Mouse (Mus musculus): ENCODE results near the gene Aldh3b1. TPM values are rescaled to one million over a fixed set of nuclear protein-coding genes. Genes with fewer than 3 reads are reported as not detected.
"Not testable (repeated sequence)": the region's sequence is repeated elsewhere in the genome, so short reads cannot be mapped to it uniquely, and the experiment has no call there.

Aldh3b1 gene
- polyA plus RNA-seq, 1 experiment from 2014 or later: 2.3 TPM

- not testable (repeated sequence) for H3K4me1 ChIP-seq (ENCODE audit: control insufficient read depth, insufficient read depth, low read length); ATAC-seq (replicated peaks; ENCODE audit: insufficient number of reproducible peaks, low FRiP score, low TSS enrichment); H3K4me2 ChIP-seq; H3K27ac ChIP-seq (ENCODE audit: low read depth, low read length); H3K4me3 ChIP-seq (ENCODE audit: low read depth, low read length); H3K9ac ChIP-seq (ENCODE audit: low read depth, low read length); H3K9me3 ChIP-seq (replicated peaks; ENCODE audit: control insufficient read depth, low read length); H3K27me3 ChIP-seq (ENCODE audit: control insufficient read depth, insufficient read depth, low read length); H3K36me3 ChIP-seq (ENCODE audit: control insufficient read depth, insufficient read depth, low read length)
- WGBS (ENCODE audit: insufficient replicate concordance): 75% methylated on average over 6 of the region's 6 CpGs
These were observed 32.2 kb upstream of the Aldh3b1 start for GRCm38 (mm10) chr19:3961805-3962204.

DNA sequence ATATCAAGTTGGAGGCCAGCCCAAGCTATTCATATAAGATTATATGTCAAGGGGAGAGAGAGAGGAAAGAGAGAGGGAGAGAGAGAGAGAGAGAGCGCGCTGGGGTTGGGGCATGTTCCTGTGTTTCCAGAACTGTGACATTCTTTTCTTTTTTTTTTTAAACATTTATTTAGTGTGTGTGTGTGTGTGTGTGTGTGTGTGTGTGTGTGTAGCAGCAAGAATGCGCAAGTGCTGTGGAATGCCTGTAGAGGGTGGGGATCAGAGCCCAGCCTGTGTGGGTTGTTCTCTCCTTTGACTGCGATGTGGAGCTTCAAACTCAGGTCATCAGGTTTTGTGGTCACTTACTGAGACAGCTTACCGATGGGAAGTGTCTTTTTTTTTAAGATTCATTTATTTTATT lies 30.6 kb upstream of the Aldh3b1 start:
- WGBS (ENCODE audit: insufficient replicate concordance): 81% methylated on average over 5 of the region's 5 CpGs
- no peak for ATAC-seq (replicated peaks; ENCODE audit: insufficient number of reproducible peaks, low FRiP score, low TSS enrichment)
- H3K4me3 ChIP-seq (ENCODE audit: low read depth, low read length): no peak overlapping the region

GRCm38 (mm10) chr19:3959030-3959429 lies 29.4 kb upstream of the Aldh3b1 start:
- H3K27ac ChIP-seq (ENCODE audit: low read depth, low read length): no peak overlapping the region
- H3K4me1 ChIP-seq (ENCODE audit: control insufficient read depth, insufficient read depth, low read length): no peaks in the 10 kb centered on the region
- H3K27me3 ChIP-seq (ENCODE audit: control insufficient read depth, insufficient read depth, low read length): peaks cover 5% of the 10 kb centered on the region; the same call in 1 of the 2 replicates
- H3K4me2 ChIP-seq: no peak overlapping the region
- no peak for ATAC-seq (replicated peaks; ENCODE audit: insufficient number of reproducible peaks, low FRiP score, low TSS enrichment)
- H3K9me3 ChIP-seq (replicated peaks; ENCODE audit: control insufficient read depth, low read length): no peaks in the 10 kb centered on the region
- H3K36me3 ChIP-seq (ENCODE audit: control insufficient read depth, insufficient read depth, low read length): no peaks in the 10 kb centered on the region
- H3K4me3 ChIP-seq (ENCODE audit: low read depth, low read length): no peak overlapping the region
- no peak overlapping the region for H3K9ac ChIP-seq (ENCODE audit: low read depth, low read length)

More for the DNA sequence above, 30.6 kb upstream of the Aldh3b1 start:
- Histone ChIP-seq H3K9me3 (replicated peaks; ENCODE audit: control insufficient read depth, low read length) (no peaks in the 10 kb centered on the region), H3K27ac (ENCODE audit: low read depth, low read length) (no peak overlapping the region), H3K36me3 (ENCODE audit: control insufficient read depth, insufficient read depth, low read length) (no peaks in the 10 kb centered on the region), H3K27me3 (ENCODE audit: control insufficient read depth, insufficient read depth, low read length) (peaks cover 5% of the 10 kb centered on the region; the same call in 1 of the 2 replicates), H3K4me1 (ENCODE audit: control insufficient read depth, insufficient read depth, low read length) (no peaks in the 10 kb centered on the region), H3K4me2 (no peak overlapping the region), H3K9ac (ENCODE audit: low read depth, low read length) (no peak overlapping the region)

DNA sequence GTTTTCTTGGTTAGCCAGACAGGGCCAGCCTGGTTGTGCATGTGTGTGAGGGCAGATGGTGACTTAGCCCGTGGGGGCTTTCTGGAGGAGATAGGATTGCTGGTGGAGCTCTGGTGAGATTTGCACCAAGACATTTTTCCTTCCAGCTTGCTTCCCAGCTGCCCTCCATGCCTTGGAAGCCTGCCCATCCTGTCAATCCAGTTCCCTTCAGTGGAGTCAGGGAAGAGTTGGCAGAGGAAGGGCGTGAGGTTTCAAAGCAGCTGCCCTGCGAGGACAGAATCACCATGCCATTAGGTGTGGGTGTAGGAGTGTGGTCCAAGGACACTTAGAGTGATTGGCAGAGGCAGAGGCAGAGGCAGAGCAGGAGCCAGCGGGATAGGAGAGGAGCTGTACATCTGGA lies 28.9 kb upstream of the Aldh3b1 start, which contains the start of gene Aldh3b3:
Aldh3b3 (plus strand) TSS at position 176 of the 400 bp plus-strand sequence.
- Histone ChIP-seq H3K4me2 (no peak within 1 kb of the TSS), H3K27me3 (ENCODE audit: control insufficient read depth, insufficient read depth, low read length) (peaks cover 3% of the 10 kb centered on the region; the same call in 1 of the 2 replicates), H3K27ac (ENCODE audit: low read depth, low read length) (no peak within 1 kb of the TSS), H3K4me3 (ENCODE audit: low read depth, low read length) (no peak within 1 kb of the TSS), H3K9me3 (replicated peaks; ENCODE audit: control insufficient read depth, low read length) (no peaks in the 10 kb centered on the region), H3K36me3 (ENCODE audit: control insufficient read depth, insufficient read depth, low read length) (no peaks in the 10 kb centered on the region), H3K9ac (ENCODE audit: low read depth, low read length) (no peak within 1 kb of the TSS), H3K4me1 (ENCODE audit: control insufficient read depth, insufficient read depth, low read length) (no peaks in the 10 kb centered on the region)
- 74% methylated on average over 4 of the region's 4 CpGs for WGBS (ENCODE audit: insufficient replicate concordance)
- ATAC-seq (replicated peaks; ENCODE audit: insufficient number of reproducible peaks, low FRiP score, low TSS enrichment): no peak

- H3K9me3 ChIP-seq (replicated peaks; ENCODE audit: control insufficient read depth, low read length); H3K36me3 ChIP-seq (ENCODE audit: control insufficient read depth, insufficient read depth, low read length); ATAC-seq (replicated peaks; ENCODE audit: insufficient number of reproducible peaks, low FRiP score, low TSS enrichment); H3K9ac ChIP-seq (ENCODE audit: low read depth, low read length); H3K4me1 ChIP-seq (ENCODE audit: control insufficient read depth, insufficient read depth, low read length); H3K27me3 ChIP-seq (ENCODE audit: control insufficient read depth, insufficient read depth, low read length); H3K4me2 ChIP-seq; H3K4me3 ChIP-seq (ENCODE audit: low read depth, low read length); H3K27ac ChIP-seq (ENCODE audit: low read depth, low read length): not testable (repeated sequence)
- 83% methylated on average over 5 of the region's 5 CpGs for WGBS (ENCODE audit: insufficient replicate concordance)
These were observed 27.9 kb upstream of the Aldh3b1 start for GRCm38 (mm10) chr19:3957296-3958036.

DNA sequence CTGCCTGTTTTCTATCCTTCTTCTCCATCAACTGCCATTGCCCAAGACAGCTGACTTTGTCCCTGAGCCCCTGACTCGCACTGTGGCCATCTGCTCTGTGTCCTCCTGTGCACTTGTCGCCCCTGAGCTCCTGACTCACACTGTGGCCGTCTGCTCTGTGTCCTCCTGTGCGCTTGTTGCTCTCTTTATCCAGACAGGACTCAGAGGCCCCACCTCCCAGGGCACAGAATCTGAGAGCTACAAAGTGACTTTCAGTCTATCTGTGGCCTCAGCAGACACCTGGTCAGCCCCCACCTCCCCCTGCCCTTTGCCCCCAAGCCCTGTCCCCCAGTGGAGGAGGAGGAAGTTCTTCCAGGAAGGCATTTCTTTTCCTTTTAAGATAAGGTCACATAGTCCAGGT lies 26.2 kb upstream of the Aldh3b1 start:
- Histone ChIP-seq H3K27me3 (ENCODE audit: control insufficient read depth, insufficient read depth, low read length) (peaks cover 3% of the 10 kb centered on the region; the same call in 1 of the 2 replicates), H3K4me2 (no peak overlapping the region), H3K27ac (ENCODE audit: low read depth, low read length) (no peak overlapping the region), H3K9ac (ENCODE audit: low read depth, low read length) (no peak overlapping the region), H3K9me3 (replicated peaks; ENCODE audit: control insufficient read depth, low read length) (no peaks in the 10 kb centered on the region), H3K36me3 (ENCODE audit: control insufficient read depth, insufficient read depth, low read length) (no peaks in the 10 kb centered on the region), H3K4me1 (ENCODE audit: control insufficient read depth, insufficient read depth, low read length) (no peaks in the 10 kb centered on the region), H3K4me3 (ENCODE audit: low read depth, low read length) (no peak overlapping the region)
- no peak for ATAC-seq (replicated peaks; ENCODE audit: insufficient number of reproducible peaks, low FRiP score, low TSS enrichment)
- WGBS (ENCODE audit: insufficient replicate concordance): 32% methylated on average over 4 of the region's 4 CpGs

- 72% methylated on average over 3 of the region's 3 CpGs for WGBS (ENCODE audit: insufficient replicate concordance)
- H3K36me3 ChIP-seq (ENCODE audit: control insufficient read depth, insufficient read depth, low read length): no peaks in the 10 kb centered on the region
- no peaks in the 10 kb centered on the region for H3K4me1 ChIP-seq (ENCODE audit: control insufficient read depth, insufficient read depth, low read length)
- H3K9ac ChIP-seq (ENCODE audit: low read depth, low read length): no peak overlapping the region
- H3K27ac ChIP-seq (ENCODE audit: low read depth, low read length): no peak overlapping the region
- no peak overlapping the region for H3K4me2 ChIP-seq
- no peak overlapping the region for H3K4me3 ChIP-seq (ENCODE audit: low read depth, low read length)
- H3K9me3 ChIP-seq (replicated peaks; ENCODE audit: control insufficient read depth, low read length): no peaks in the 10 kb centered on the region
- H3K27me3 ChIP-seq (ENCODE audit: control insufficient read depth, insufficient read depth, low read length): peaks cover 3% of the 10 kb centered on the region; the same call in 1 of the 2 replicates
- ATAC-seq (replicated peaks; ENCODE audit: insufficient number of reproducible peaks, low FRiP score, low TSS enrichment): no peak
These were observed 25.4 kb upstream of the Aldh3b1 start for GRCm38 (mm10) chr19:3955033-3955432.

DNA sequence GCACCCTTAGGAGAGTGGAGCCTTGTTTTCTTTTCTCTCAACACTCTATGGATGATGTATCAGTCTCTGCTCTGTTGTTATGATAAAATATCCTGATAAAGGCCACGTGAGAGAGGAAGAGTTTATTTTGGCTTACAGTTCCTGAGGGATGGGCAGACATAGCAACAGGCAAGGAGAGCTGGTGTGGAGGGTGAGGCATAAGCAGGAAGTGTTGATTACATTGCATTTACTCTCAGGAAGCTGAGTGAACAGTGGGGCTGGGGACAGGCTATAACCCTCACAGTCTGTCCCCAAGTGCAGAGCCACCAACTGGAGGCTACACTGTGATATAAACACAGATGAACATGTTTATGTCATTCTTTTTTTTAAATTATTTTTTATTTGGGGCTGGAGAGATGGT lies 22.5 kb upstream of the Aldh3b1 start:
- no peaks in the 10 kb centered on the region for H3K36me3 ChIP-seq (ENCODE audit: control insufficient read depth, insufficient read depth, low read length)
- no peak overlapping the region for H3K9ac ChIP-seq (ENCODE audit: low read depth, low read length)
- no peaks in the 10 kb centered on the region for H3K4me1 ChIP-seq (ENCODE audit: control insufficient read depth, insufficient read depth, low read length)
- ATAC-seq (replicated peaks; ENCODE audit: insufficient number of reproducible peaks, low FRiP score, low TSS enrichment): no peak
- no peak overlapping the region for H3K4me3 ChIP-seq (ENCODE audit: low read depth, low read length)
- no peak overlapping the region for H3K27ac ChIP-seq (ENCODE audit: low read depth, low read length)
- no peak overlapping the region for H3K4me2 ChIP-seq
- 23% methylated on average over 1 of the region's 1 CpGs for WGBS (ENCODE audit: insufficient replicate concordance)
- no peaks in the 10 kb centered on the region for H3K9me3 ChIP-seq (replicated peaks; ENCODE audit: control insufficient read depth, low read length)
- H3K27me3 ChIP-seq (ENCODE audit: control insufficient read depth, insufficient read depth, low read length): no peaks in the 10 kb centered on the region

DNA sequence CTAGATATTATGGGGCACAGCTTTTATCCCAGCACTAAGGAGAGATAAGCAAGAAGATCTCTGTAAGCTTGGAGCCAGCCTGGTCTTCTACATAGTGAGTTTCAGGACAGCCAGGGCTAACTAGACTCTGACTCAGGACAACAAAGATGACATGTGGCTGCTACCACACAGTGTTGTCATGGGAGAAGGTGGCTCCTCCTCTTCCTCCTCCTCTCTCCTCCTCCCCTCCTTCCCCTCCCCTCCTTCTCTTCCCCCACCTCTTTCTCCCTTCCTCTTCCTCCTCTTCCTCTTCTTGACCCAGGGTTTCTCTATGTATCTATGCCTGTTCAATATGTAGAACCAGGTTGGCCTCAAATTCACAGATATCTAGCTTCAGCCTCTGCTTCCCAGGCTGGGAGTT lies 21.9 kb upstream of the Aldh3b1 start:
- Histone ChIP-seq H3K27ac (ENCODE audit: low read depth, low read length) (no peak overlapping the region), H3K9ac (ENCODE audit: low read depth, low read length) (no peak overlapping the region), H3K4me1 (ENCODE audit: control insufficient read depth, insufficient read depth, low read length) (no peaks in the 10 kb centered on the region), H3K4me2 (no peak overlapping the region), H3K36me3 (ENCODE audit: control insufficient read depth, insufficient read depth, low read length) (no peaks in the 10 kb centered on the region), H3K4me3 (ENCODE audit: low read depth, low read length) (no peak overlapping the region), H3K9me3 (replicated peaks; ENCODE audit: control insufficient read depth, low read length) (no peaks in the 10 kb centered on the region), H3K27me3 (ENCODE audit: control insufficient read depth, insufficient read depth, low read length) (no peaks in the 10 kb centered on the region)
- no peak for ATAC-seq (replicated peaks; ENCODE audit: insufficient number of reproducible peaks, low FRiP score, low TSS enrichment)

All from heart, embryonic 11.5 days (tissue).